Mouse (Mus musculus): ENCODE measurements around the gene Ube2z. TPM values are rescaled to one million over a fixed set of nuclear protein-coding genes. Genes with fewer than 3 reads are reported as not detected.

The Ube2z gene
- total RNA-seq, 1 experiment from 2014 or later = 37.2 TPM

GRCm38 (mm10) chr11:96020622-96021021 lies 44.6 kb downstream of the Ube2z start:
- no peak for ATAC-seq (replicated peaks; ENCODE audit: insufficient number of reproducible peaks, low FRiP score, low TSS enrichment, poor library complexity, severe bottlenecking)

- ATAC-seq (replicated peaks; ENCODE audit: insufficient number of reproducible peaks, low FRiP score, low TSS enrichment, poor library complexity, severe bottlenecking) = no peak
Observed at GRCm38 (mm10) chr11:96017941-96018351, 47.2 kb downstream of the Ube2z start.

- no peak for ATAC-seq (replicated peaks; ENCODE audit: insufficient number of reproducible peaks, low FRiP score, low TSS enrichment, poor library complexity, severe bottlenecking)
Observed at GRCm38 (mm10) chr11:96015421-96015820, 49.8 kb downstream of the Ube2z start.

- ATAC-seq (replicated peaks; ENCODE audit: insufficient number of reproducible peaks, low FRiP score, low TSS enrichment, poor library complexity, severe bottlenecking) = no peak
Observed at GRCm38 (mm10) chr11:96011982-96012381, 53.2 kb downstream of the Ube2z start.

GRCm38 (mm10) chr11:96008827-96009226 lies 56.4 kb downstream of the Ube2z start:
- ATAC-seq (replicated peaks; ENCODE audit: insufficient number of reproducible peaks, low FRiP score, low TSS enrichment, poor library complexity, severe bottlenecking) = no peak

- no peak; the same call in 1 of the 2 replicates for ATAC-seq (replicated peaks; ENCODE audit: insufficient number of reproducible peaks, low FRiP score, low TSS enrichment, poor library complexity, severe bottlenecking)
Observed at GRCm38 (mm10) chr11:96007516-96008235, 57.5 kb downstream of the Ube2z start.

GRCm38 (mm10) chr11:96006852-96007515 lies 58.2 kb downstream of the Ube2z start:
- no peak for ATAC-seq (replicated peaks; ENCODE audit: insufficient number of reproducible peaks, low FRiP score, low TSS enrichment, poor library complexity, severe bottlenecking)

- ATAC-seq (replicated peaks; ENCODE audit: insufficient number of reproducible peaks, low FRiP score, low TSS enrichment, poor library complexity, severe bottlenecking) = no peak
Observed at GRCm38 (mm10) chr11:96006367-96006851, 58.8 kb downstream of the Ube2z start.

- no peak; the same call in 1 of the 2 replicates for ATAC-seq (replicated peaks; ENCODE audit: insufficient number of reproducible peaks, low FRiP score, low TSS enrichment, poor library complexity, severe bottlenecking)
Observed at GRCm38 (mm10) chr11:96005403-96006271, 59.6 kb downstream of the Ube2z start, which contains the start of gene Igf2bp1. Igf2bp1 (minus strand) TSS chr11:96005940.

- no peak for ATAC-seq (replicated peaks; ENCODE audit: insufficient number of reproducible peaks, low FRiP score, low TSS enrichment, poor library complexity, severe bottlenecking)
Observed at GRCm38 (mm10) chr11:96004793-96005402, 60.3 kb downstream of the Ube2z start.

GRCm38 (mm10) chr11:96003969-96004792 lies 61.0 kb downstream of the Ube2z start:
- no peak for ATAC-seq (replicated peaks; ENCODE audit: insufficient number of reproducible peaks, low FRiP score, low TSS enrichment, poor library complexity, severe bottlenecking)

GRCm38 (mm10) chr11:96003100-96003900 lies 61.9 kb downstream of the Ube2z start:
- ATAC-seq (replicated peaks; ENCODE audit: insufficient number of reproducible peaks, low FRiP score, low TSS enrichment, poor library complexity, severe bottlenecking) = no peak

Other genes with a start within 250 kb of the Ube2z start
- 2.8 to 3.6 TPM in 2 of 3 replicates, not detected in the other for gene Phospho1, start 240.9 kb downstream of the Ube2z start, total RNA-seq (2017)
- gene Gngt2, start 228.2 kb downstream of the Ube2z start, total RNA-seq (2017) = 863 to 2,060 TPM (median 1,763 TPM) in 3 replicates
- gene Abi3, start 222.9 kb downstream of the Ube2z start, total RNA-seq (2017) = 160 to 201 TPM (median 188 TPM) in 3 replicates
- 0.78 to 1.3 TPM in 2 of 3 replicates, not detected in the other for gene B4galnt2, start 150.5 kb downstream of the Ube2z start, total RNA-seq (2017)
- gene Igf2bp1, start 59.4 kb downstream of the Ube2z start, total RNA-seq (2017) = not detected in 3 replicates
- not detected in 3 replicates for gene Gip, start 40.8 kb downstream of the Ube2z start, total RNA-seq (2017)
- gene Snf8, start 30.5 kb downstream of the Ube2z start, total RNA-seq (2017) = 66.0 to 93.9 TPM (median 80.9 TPM) in 3 replicates
- 1.6 to 31.3 TPM (median 27.1 TPM) in 3 replicates for gene Atp5g1, start 10.3 kb upstream of the Ube2z start, total RNA-seq (2017)
- gene Calcoco2, start 46.6 kb upstream of the Ube2z start, total RNA-seq (2017) = not detected in 3 replicates
- gene Ttll6, start 68.4 kb upstream of the Ube2z start, total RNA-seq (2017) = not detected in 3 replicates
- gene Hoxb13, start 128.9 kb upstream of the Ube2z start, total RNA-seq (2017) = not detected in 3 replicates
- not detected in 3 replicates for gene Hoxb9, start 206.1 kb upstream of the Ube2z start, total RNA-seq (2017)
- gene Hoxb8, start 216.5 kb upstream of the Ube2z start, total RNA-seq (2017) = not detected in 3 replicates
- gene Hoxb7, start 221.2 kb upstream of the Ube2z start, total RNA-seq (2017) = not detected in 3 replicates
- not detected in 3 replicates for gene Hoxb6, start 227.1 kb upstream of the Ube2z start, total RNA-seq (2017)
- not detected in 3 replicates for gene Hoxb5, start 237.9 kb upstream of the Ube2z start, total RNA-seq (2017)